Mouse (Mus musculus): ENCODE data around the gene Rnf157.
"Not testable (repeated sequence)": the region's sequence is repeated elsewhere in the genome, so short reads cannot be mapped to it uniquely, and the experiment has no call there.

Gene Rnf157

DNA sequence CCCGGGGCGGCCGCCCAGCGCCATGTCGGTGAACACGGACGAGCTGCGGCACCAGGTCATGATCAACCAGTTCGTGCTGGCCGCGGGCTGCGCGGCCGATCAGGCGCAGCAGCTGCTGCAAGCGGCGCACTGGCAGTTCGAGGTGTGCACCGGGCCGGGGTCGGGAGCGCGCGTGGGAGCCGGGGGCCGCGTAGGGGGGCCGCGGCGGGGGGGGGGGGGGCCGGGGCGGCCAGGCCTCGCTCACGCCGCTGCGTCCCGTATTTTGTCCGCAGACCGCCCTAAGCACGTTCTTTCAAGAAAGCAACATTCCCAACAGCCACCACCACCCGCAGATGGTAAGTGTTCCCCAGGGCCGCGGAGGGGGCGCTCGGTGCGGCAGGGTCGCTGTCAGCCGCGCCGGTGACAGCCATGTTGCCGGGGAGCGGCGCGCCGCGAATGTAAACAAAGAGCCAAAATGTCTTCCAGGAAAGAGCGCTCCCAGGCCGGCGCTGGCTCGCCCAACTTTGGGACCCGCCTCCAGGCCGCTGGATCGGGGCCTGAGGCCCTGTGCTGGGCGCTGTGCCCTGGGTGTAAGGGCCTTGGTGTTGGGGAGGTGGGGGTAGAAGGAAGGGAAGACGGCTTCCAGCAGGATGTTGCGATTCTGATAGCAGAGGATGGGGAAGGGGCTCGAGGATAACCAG is 21.6 kb upstream of the Rnf157 start:
- in situ Hi-C loops (cut with MboI), result no loop called here

DNA sequence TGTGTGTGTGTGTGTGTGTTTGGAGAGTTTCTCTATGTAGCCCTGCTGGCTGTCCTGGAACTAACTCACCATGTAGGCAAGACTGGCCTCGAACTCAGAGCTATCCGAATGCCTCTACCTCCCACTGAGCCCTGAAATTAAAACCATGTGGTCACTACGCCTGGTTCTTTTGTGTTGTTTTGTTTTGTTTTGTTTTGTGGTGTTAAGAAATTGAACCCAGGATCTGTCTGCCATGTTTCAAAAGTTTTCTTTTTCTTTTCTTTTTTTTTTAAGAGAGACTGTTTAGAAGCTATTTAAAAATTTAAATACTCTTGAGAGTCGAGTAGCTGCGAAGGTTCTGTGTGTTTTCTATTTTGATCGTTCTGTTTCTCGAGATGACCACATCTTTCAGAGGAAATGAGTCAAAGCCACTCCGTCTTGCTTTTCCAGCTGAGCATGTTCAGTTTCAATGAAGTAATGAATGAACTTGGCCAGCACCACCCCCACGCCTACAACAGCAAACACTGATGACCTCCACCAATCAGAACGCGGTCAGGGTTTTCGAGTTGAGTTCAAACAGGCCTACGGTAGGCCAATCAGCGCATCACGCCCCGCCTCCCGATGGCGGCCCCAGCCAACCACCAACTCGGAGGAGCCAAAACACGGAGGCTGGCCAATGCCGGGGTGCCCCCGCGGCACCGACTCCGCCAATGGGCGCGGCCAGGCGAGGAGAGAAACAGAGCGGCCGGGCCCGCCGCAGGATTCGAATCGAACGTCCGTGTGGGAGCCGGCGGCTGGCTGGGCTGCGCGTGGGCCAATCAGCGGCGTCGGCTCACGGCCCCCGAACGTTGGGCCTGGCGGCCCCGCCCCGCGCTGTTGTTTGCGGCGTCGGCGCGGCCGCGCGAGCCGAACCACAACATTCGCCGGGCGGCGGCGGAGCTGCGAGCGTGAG is 20.8 kb upstream of the Rnf157 start, which contains the start of gene Ubald2:
TSS of gene Ubald2 (plus strand) at position 739 of the 931 bp plus-strand sequence.
- in situ Hi-C loops (cut with MboI), result no loop called here

DNA sequence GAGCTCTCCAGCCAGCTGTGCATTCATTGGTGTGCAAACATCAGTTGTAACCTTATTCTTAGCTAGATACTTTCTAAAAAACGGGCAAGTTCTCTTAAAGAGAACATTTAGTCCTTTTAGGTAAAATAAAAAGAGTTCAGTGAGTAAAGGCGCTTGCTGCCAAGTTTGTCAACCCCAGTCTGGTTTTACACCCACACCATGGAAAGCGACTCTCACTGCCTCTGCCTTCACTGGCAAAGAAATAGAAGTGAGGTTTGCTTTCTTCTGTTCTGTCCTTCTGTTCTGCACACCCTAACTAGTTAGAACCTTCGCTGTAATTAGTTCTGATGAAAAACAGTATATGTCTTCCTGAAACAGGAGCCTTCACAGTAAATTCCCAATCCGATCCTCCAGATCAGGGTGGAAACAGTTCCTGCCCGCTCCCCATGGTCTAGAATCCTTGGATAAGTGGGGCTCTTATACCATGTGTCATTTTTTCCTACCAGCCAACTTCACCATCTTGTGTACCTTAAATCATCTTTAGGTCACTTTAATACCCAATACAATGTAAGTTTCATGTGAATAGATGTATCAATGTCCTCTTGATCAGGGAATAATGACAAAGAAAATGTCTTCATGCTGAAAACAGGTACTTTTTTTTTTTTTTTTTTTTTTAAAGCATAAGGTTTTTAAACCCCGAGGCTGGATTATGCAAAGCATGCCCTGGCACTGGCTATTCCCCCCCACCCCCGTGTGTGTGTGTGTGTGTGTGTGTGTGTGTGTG is 19.9 kb upstream of the Rnf157 start:
- in situ Hi-C loops (cut with MboI), result no loop called here

DNA sequence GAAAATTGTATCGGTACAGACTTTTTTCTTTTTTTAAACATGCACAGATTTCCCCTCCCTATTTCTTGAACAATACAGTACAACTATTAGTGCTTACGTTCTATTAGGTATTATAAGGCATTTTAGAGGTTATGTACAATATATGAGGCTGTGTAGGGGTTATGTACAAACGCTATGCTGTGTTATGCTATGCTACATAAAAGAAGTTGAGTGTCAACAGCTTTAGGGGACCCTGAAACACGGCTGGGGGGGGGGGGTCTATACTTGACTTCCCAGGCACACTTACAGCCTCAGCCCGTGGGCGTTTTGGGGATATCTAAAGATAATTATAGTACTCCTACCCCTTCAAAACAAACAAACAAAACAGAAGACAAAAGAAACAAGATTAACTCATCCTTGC is 19.3 kb upstream of the Rnf157 start:
- in situ Hi-C loops (cut with MboI), result no loop called here

DNA sequence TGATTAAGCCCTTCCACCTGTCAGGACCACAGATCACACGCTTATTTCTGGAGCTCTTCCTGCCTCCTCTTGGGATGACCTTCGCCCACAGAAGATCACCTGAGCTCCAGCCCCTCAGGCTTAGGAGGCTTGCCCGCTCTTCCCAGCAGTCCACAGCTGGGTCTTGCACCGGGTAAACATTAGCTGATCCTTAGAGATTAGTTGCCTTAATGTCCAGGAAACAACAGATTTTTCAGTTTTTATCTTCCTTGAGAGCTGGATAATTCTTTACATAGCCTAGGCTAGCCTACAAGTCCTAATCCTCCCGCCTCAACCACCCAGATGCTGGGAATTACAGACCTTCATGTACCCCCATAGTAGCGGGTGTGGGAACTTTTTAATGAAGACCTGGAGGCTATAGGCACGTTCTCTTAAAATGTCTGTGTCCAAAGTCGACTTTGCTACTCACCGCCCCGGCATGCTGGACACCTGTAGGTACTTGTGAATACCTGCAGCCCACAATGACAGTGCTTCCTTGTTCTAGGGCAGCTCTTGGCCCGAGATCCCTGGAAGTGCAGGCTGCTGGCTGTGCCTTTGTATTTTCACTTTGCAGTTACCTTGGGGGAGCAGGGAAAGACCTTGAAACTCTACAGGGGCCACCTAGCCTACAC is 18.7 kb upstream of the Rnf157 start:
- in situ Hi-C loops (cut with MboI), result no loop called here

DNA sequence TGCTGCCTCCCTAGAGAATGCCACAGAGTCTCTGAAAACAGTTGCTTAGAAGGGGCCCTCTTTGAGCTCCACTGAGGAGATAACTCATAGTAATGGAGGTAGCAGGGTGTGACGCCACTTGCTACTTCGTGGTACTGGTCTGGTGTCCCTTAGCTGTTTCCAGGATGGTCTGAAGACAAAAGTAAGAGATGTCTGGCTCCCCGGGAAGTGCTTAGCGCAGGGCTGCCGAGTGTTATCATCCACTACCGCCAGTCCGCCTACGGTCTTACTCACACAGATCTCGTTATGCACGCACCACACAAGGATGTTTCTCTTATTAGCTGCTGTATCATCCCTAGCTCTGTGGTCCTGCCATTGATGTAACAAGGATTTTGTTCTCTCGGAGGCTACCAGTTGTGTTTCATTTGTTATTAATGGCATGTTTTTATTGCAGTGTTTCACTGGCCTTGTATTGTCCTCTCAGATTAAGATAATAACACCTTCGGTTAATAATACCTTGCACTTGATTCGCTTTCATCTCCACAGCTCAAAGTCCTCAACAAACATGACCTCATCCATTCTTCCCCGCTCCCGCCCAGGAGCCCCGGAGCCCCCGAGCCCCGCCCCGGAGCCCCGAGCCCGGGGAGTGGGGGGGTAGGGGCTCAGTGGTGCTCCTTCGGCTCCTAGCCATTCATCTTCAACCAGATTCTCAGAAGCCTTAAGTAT is 18.0 kb upstream of the Rnf157 start:
- in situ Hi-C loops (cut with MboI), result no loop called here

DNA sequence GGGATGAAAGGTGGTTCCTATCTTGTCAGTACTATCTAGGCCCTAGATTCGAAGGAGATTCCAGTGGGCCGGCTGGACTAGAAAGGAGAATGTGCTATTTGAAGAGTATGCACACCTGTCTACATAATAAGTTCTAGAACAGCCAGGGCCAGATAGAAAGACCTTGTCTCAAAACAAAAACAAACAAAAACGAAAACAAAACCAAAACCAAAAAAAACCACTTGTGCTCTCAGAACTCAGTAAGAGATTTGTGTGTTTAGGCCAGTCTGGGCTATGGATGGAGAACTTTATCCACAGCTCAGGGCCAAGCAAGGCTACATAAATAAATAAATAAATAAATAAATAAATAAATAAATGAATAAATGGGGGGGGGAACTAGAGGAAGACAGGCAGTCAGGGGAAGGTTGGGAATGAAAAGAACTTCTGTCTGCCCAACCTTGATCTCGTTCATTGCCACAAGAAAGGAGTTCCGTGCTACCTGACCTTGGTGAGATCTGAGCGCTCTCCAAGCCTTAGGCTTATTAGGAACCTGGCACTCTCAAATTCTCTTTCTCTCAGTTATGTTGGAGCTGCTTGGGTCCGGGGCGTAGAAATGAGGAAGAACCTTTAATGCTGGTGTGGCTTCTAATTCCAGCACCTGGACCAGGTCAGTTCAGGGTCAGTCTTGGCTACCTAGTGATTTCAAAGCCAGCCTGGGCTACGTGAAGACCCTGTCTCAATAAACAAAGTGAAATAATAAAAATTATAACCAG is 17.2 kb upstream of the Rnf157 start:
- in situ Hi-C loops (cut with MboI), result no loop called here

DNA sequence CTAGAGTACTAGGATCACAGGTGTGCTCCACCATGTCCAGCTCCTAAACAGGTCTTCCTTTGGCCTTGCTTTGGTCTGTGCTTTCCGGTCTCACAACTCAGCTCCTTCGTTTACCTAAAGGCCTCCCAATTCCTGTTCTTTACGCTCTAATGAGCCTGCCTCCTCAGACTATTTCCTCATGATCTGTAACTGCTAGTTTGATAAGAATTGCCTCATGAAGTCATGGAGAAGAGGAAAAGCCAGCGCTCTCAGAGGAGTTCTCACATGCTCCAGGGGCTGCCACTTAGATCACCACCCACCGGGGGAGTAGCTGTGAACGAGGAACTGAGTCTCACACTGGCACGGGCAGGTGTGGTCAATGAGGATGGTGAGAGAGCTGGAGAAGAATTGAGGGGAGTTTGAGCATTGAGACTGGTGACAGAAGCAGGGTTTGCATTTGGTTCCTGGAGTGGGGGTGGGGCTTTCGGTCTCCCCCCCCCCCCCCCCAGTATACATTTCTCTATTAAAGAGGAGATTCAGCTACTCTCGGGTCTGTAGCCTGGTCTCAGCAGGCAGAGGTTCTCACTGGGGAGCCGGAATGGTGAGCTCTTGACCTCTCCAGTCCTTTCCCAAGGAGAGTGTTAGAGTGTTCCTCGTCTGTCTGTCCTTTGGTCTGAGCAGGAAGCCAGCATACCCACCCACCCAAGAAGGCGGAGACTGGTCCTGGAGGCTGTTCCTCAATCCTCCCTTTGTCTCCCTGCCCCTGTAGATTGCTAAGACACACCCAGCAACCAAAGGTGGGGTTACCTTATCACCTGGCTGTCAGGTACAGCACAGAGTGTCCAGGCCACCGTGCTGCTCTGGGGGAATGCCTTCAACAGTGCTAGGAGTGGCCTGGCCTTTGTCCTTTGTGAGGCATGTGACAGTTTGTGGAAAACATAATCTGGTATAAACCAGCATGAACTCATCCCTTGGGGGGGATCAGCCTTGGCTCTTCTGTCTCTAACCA is 16.3 kb upstream of the Rnf157 start:
- in situ Hi-C loops (cut with MboI), result no loop called here

DNA sequence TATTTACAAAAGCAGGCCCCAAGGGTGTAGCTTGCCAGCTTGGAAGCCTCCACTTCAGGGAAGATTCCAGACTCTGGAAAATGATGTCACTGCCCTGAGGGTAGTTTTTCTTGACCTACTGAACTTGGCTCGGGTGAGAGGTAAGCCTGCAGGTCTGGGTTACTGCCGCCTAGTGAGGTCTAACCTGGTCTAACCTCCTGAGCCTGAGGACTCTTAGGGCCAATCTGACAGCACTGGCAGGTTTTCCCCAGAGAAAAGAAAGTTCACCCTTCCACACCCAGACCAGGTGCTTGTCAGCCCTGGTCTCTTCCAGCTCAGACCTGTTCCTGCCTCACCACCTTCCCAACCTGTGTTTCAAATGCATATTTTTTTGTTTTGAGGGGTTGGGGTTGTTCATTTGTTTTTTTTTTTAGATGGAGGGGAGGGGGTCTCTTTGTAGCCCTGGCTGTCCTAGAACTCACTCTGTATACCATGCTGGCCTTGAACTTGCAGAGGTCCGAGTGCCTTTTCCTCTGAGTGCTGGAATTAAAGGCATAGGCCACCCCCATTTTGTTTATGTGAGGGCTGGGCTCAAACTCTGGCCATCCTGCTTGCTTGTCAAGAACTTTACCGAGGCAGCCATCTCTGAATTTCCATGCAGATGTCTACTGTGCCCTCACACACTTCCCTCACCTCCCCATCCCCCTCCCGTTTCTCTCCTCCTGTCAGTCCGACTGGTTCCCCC is 14.2 kb upstream of the Rnf157 start:
- in situ Hi-C loops (cut with MboI), result no loop called here

DNA sequence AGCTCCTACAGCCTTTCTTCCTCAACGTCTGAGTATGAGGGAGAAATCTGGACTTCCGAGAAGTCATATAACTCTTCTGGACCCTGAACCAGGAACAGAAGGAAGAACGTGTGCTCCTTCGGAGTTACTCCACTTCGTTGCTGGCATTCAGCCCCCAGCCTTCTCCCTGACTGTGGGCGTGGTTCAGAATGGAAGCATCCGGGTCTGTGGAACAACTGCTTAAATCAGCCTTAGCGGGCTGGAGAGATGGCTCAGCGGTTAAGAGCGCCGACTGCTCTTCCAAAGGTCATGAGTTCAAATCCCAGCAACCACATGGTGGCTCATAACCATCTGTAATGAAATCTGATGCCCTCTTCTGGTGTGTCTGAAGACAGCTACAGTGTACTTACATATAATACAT is 13.5 kb upstream of the Rnf157 start:
- in situ Hi-C loops (cut with MboI), result not testable (repeated sequence)

DNA sequence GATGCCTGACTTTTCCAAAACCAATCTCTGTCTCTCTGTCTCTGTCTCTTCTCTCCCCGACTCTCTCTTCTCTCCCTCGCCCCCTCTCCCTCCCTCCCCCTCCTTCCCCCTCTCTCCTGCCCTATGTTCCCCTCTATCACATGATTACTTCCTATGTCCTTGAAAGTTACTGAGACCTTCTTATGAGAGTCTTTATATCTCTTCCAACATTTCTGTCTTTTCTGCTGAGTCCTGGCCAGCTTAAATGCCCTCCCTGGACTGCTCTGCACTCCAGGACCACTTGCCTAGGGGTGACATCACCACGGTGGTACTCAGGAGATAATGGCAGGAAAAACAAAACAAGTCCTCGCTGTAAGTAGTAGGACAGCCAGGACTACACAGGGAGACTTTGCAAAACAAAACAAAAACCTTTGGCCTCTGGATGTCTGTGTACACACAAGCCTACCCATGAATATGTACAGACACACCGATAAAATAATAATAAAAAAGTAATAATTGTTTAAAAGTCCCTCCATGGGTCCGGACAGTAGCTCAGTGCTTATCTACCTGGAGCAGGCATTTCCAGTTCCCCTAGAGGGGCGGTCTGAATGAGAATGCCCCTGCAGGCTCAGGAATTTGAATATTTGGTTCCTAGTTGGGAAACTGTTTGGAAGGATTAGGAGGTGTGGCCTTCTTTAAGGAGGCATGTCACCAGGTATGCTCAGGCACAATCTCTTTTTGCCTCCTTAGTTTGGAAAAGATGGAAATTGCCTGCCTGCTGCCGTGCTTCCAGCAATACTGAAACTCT is 12.0 kb upstream of the Rnf157 start:
- in situ Hi-C loops (cut with MboI), result no loop called here

DNA sequence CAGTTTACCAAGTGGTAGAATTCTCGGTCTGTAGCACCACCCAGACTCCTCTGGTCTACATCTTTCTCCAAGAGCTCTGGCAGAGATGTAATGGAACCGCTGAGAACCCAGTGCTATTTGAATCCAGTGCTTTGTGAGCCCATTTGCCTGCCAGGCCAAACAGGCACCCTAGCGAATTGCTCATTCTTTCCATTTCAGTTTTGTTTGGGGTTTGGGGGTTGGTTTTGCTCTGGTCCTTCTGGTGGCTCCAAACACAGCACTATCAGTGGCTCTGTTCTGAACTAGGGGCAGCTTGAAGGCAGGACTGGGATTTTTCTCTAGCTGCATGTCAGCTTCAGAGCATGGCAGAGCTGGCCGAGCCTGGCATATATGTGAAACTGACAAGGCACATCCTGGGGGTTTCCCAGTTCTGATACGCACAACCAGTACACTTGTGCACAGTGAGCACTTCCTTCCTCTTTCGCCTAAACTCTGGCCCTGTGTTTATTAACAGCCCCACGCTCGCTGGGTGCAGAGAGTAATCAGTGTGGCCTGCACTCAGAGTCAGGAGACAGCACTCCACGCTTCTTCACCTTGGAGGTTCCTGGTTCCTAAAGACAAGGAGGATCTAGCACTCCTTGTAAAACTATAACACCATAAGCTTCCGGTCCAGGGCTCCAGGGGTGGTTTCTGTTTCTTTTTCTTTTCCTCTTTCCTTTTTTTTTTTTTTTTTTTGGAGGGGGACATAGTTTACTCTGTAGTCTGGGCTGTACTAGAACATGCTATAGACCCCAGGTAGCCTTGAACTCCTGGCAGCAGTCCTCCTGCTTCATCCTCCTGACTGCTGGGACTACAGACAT is 11.2 kb upstream of the Rnf157 start:
- in situ Hi-C loops (cut with MboI), result no loop called here

DNA sequence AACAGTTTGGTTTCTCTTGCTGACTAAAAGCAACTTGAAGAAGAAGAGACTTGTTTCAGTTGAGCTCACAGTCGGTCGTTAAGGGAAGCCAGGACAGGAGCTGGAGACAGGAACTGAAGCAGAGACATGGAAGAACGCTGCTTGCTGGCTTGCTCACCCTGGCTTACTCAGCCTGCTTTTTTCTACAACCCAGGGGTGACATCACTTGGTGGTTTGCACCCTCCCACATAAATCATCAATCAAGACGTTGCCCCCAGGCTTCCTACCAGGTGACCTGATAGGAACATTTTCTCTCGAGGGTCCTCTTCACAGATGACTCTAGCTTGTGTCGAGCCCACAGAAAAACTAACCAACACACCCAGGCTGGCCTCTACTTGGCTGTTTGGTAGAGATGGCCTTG is 10.4 kb upstream of the Rnf157 start:
- in situ Hi-C loops (cut with MboI), result no loop called here

DNA sequence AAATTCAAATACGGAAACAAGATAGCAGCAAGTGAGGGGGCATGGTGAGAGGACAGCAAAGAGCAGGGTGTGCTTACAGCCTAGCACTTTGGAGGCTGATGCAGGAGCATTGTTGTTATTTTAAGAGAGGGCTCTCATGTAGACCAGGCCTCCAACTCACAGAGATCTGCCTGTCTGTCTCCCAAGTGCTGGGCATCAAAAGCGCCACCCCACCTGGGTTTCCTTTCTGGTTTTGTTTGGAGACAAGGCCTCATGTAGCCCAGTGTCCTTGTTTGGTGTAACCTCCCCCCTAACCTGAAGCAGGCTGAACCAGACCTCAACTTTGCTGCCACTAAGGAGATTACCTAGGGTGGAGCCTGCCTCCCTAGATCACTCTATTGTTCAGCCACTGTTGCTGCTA is 9.7 kb upstream of the Rnf157 start:
- in situ Hi-C loops (cut with MboI), result no loop called here

DNA sequence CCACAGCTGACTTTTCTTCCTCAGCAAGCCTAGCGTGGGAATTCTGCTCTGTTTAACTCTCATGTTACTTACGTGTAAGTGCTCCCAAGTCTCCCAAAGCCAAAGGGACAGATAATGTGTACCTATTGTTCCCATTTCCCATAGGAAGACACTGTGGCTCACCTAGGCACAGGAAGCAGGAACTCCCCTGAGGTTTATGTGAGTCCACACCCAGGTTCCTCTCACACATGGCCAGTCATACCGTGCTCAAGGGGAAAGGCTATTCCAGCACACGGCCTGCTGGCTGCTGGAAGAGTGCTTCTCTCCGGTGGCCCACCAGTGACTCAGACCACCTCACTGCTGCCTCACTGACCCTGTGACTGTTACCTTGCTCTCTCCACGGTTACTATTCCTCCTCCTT is 8.3 kb upstream of the Rnf157 start:
- in situ Hi-C loops (cut with MboI), result no loop called here

DNA sequence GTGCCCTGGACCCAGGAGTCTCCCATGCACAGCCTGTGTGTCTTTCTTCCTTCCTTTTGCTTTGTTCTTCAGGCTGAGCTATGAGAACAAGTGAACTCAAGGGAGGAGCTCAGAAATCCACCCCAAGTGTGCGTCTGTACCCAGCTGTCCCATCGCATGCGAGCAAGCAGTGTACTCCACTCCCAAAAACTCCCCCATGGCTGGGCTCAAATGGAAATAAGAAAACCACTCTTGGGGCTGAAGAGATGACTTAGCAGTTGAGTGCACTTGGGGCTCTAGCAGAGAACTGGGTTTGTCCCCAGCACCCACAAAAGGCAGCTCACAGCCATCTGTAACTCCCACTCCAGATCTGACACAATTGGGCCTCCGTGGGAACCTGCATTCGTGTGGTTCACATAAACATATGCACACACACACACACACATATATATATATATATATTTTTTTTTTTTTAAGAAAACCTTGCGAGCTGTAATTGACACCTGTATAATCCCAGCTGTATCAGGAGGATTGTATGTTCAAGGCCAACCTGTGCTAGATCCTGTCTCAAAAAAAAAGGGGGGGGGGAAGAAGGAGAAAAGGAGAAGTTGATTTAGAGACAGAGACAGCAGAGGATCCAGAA is 6.1 kb upstream of the Rnf157 start:
- in situ Hi-C loops (cut with MboI), result no loop called here

Data from mature B cell (primary cell).